Mouse (Mus musculus) CH12.LX (cell line): Measurements from ENCODE around the gene Vwa5b1. TPM values are rescaled to one million over a fixed set of nuclear protein-coding genes. Genes with fewer than 3 reads are reported as not detected.

ENCODE experiments used
- DNase-seq: peaks from one replicate; pipeline ENCODE4 v3.0.0-alpha.2; 2013; ENCODE audit errors: extremely low read depth
- H3K27ac ChIP-seq: 2 replicates; pipeline ENCODE4 v1.5.1; 2012; ENCODE audit warnings: low read depth, mild to moderate bottlenecking, control low read depth, moderate library complexity; ENCODE audit not compliant: insufficient read depth
- H3K27me3 ChIP-seq: replicated peaks from 2 replicates; pipeline ENCODE3; 2012; ENCODE audit warnings: inconsistent platforms
- H3K36me3 ChIP-seq, 2 experiments: replicated peaks in 1 of 2; 2 replicates each; pipeline versions ENCODE3 to v1.6.1; 2012; ENCODE audit warnings: inconsistent platforms in 1 of 2, low read length in 1 of 2, mild to moderate bottlenecking in 1 of 2, mixed read lengths in 1 of 2, moderate library complexity in 1 of 2; ENCODE audit not compliant: control insufficient read depth in 1 of 2, insufficient read depth in 1 of 2
- H3K4me1 ChIP-seq, 2 experiments: 2 replicates each; pipeline ENCODE4 v1.6.1; 2012; ENCODE audit warnings: inconsistent platforms in 1 of 2, moderate library complexity in 1 of 2; ENCODE audit not compliant: insufficient read depth in 2 of 2, control insufficient read depth in 1 of 2
- H3K4me2 ChIP-seq: 2 replicates; pipeline ENCODE4 v1.6.1; 2012; ENCODE audit warnings: low read depth, mild to moderate bottlenecking, control low read depth; ENCODE audit not compliant: poor library complexity, insufficient read depth, severe bottlenecking
- H3K4me3 ChIP-seq, 3 experiments: fragments of 150-350 bp in 1 of 3; sonication (generic) in 1 of 3; replicated peaks in 1 of 3; 2 replicates each; pipeline versions ENCODE3 to v1.5.1; 2011 to 2012; ENCODE audit warnings: low read depth in 2 of 3, low read length in 2 of 3, mild to moderate bottlenecking in 2 of 3, moderate library complexity in 2 of 3, control low read depth in 1 of 3, improper control_type of control experiment in 1 of 3, inconsistent platforms in 1 of 3, mixed read lengths in 1 of 3; ENCODE audit not compliant: poor library complexity in 1 of 3
- H3K79me2 ChIP-seq: replicated peaks from 2 replicates; pipeline ENCODE4 v1.6.1; 2012; ENCODE audit warnings: mild to moderate bottlenecking, moderate library complexity; ENCODE audit not compliant: control insufficient read depth, poor library complexity, insufficient read depth, severe bottlenecking; ENCODE audit errors: extremely low read depth
- H3K9ac ChIP-seq: 2 replicates; pipeline ENCODE4 v1.6.1; 2012; ENCODE audit warnings: low read depth, mild to moderate bottlenecking, control low read depth, moderate library complexity; ENCODE audit not compliant: insufficient read depth
- H3K9me3 ChIP-seq: replicated peaks from 2 replicates; pipeline ENCODE3; 2012; ENCODE audit warnings: low read length, inconsistent platforms, mixed read lengths
- BHLHE40 ChIP-seq: IDR thresholded peaks from 2 replicates; pipeline ENCODE4 v1.6.1; 2011; ENCODE audit warnings: mild to moderate bottlenecking, low read depth, low read length, improper control_type of control experiment
- CHD1 ChIP-seq: IDR thresholded peaks from 2 replicates; pipeline ENCODE4 v1.6.1; 2012; ENCODE audit warnings: low read depth, low read length, improper control_type of control experiment, inconsistent platforms
- ELF1 ChIP-seq: IDR thresholded peaks from 2 replicates; pipeline ENCODE4 v1.6.1; 2014; ENCODE audit warnings: low read depth, mild to moderate bottlenecking, inconsistent platforms, low read length, improper control_type of control experiment
- GABPA ChIP-seq: IDR thresholded peaks from 2 replicates; pipeline ENCODE4 v1.6.1; 2012; ENCODE audit warnings: low read depth, low read length, improper control_type of control experiment, inconsistent platforms; ENCODE audit not compliant: insufficient replicate concordance
- IRF4 ChIP-seq: IDR thresholded peaks from 2 replicates; pipeline ENCODE4 v1.6.1; 2014; ENCODE audit warnings: low read depth, mild to moderate bottlenecking, inconsistent platforms, low read length, improper control_type of control experiment
- JUN ChIP-seq: IDR thresholded peaks from 2 replicates; pipeline ENCODE4 v1.6.1; 2011; ENCODE audit warnings: low read depth, mild to moderate bottlenecking, low read length, improper control_type of control experiment, moderate library complexity; ENCODE audit not compliant: insufficient read depth
- MEF2A ChIP-seq: IDR thresholded peaks from 2 replicates; pipeline ENCODE4 v1.6.1; 2014; ENCODE audit warnings: low read depth, mild to moderate bottlenecking, inconsistent platforms, low read length, improper control_type of control experiment, borderline replicate concordance
- MXI1 ChIP-seq: IDR thresholded peaks from 2 replicates; pipeline ENCODE4 v1.6.1; 2011; ENCODE audit warnings: mild to moderate bottlenecking, low read depth, low read length, improper control_type of control experiment
- MYC ChIP-seq: IDR thresholded peaks from 2 replicates; pipeline ENCODE4 v1.6.1; 2011; ENCODE audit warnings: low read depth, mild to moderate bottlenecking, improper control_type of control experiment, low read length
- NELFE ChIP-seq: IDR thresholded peaks from 2 replicates; pipeline ENCODE4 v1.6.1; 2011; ENCODE audit warnings: low read depth, low read length, improper control_type of control experiment
- NRF1 ChIP-seq: IDR thresholded peaks from 2 replicates; pipeline ENCODE4 v1.6.1; 2014; ENCODE audit warnings: low read depth, mild to moderate bottlenecking, inconsistent platforms, low read length, improper control_type of control experiment, moderate library complexity
- PAX5 ChIP-seq: IDR thresholded peaks from 2 replicates; pipeline ENCODE4 v1.6.1; 2012; ENCODE audit warnings: low read length, inconsistent platforms, mixed read lengths
- POLR2AphosphoS2 ChIP-seq: IDR thresholded peaks from 2 replicates; pipeline ENCODE4 v1.6.1; 2011; ENCODE audit warnings: low read depth, low read length, improper control_type of control experiment
- RAD21 ChIP-seq: IDR thresholded peaks from 2 replicates; pipeline ENCODE4 v1.6.1; 2011; ENCODE audit warnings: low read depth, mild to moderate bottlenecking, low read length, improper control_type of control experiment, moderate library complexity
- RCOR1 ChIP-seq: conservative IDR thresholded peaks from 2 replicates; pipeline ENCODE4 v1.6.1; 2012; ENCODE audit warnings: low read depth, mild to moderate bottlenecking, inconsistent platforms, low read length, improper control_type of control experiment
- TCF12 ChIP-seq: IDR thresholded peaks from 2 replicates; pipeline ENCODE4 v1.6.1; 2014; ENCODE audit warnings: low read depth, mild to moderate bottlenecking, inconsistent platforms, low read length, improper control_type of control experiment
- USF1 ChIP-seq: IDR thresholded peaks from 2 replicates; pipeline ENCODE4 v1.6.1; 2014; ENCODE audit warnings: low read depth, mild to moderate bottlenecking, inconsistent platforms, low read length, improper control_type of control experiment
- USF2 ChIP-seq: conservative IDR thresholded peaks from 2 replicates; pipeline ENCODE4 v1.6.1; 2011; ENCODE audit warnings: low read depth, low read length, improper control_type of control experiment
- ZC3H11A ChIP-seq: IDR thresholded peaks from 2 replicates; pipeline ENCODE4 v1.6.1; 2012; ENCODE audit warnings: low read depth, mild to moderate bottlenecking, inconsistent platforms, low read length, improper control_type of control experiment
- ZMIZ1 ChIP-seq: IDR thresholded peaks from 2 replicates; pipeline ENCODE4 v1.6.1; 2012; ENCODE audit warnings: low read depth, mild to moderate bottlenecking, inconsistent platforms, low read length, improper control_type of control experiment
- ZNF384 ChIP-seq: IDR thresholded peaks from 2 replicates; pipeline ENCODE4 v1.6.1; 2012; ENCODE audit warnings: low read depth, low read length, improper control_type of control experiment, inconsistent platforms
- dilution Hi-C: fragments of 300-500 bp; cut with MboI; formaldehyde crosslinking; loops from 2 replicates; pipeline ENCODE4 v1.14.3; 2020; ENCODE audit warnings: low sequenced_read_pairs; ENCODE audit not compliant: extremely low pct_unique_long_range_greater_than_20kb, extremely low pct_ligation_motif_present
- in situ Hi-C: fragments of 300-500 bp; cut with MboI; formaldehyde crosslinking; loops from 3 replicates; pipeline ENCODE4 v1.14.3; 2019; ENCODE audit warnings: low sequenced_read_pairs, low pct_ligation_motif_present, low pct_unique_long_range_greater_than_20kb, mixed read lengths
- polyA plus RNA-seq: library from polyadenylated mRNA; unstranded; fragments of >175 nt; gene quantifications from 2 replicates; pipeline ENCODE4 v1.2.1, GENCODE M21; 2012; ENCODE audit warnings: low read depth; ENCODE audit not compliant: insufficient read length
- total RNA-seq, 2 experiments: library from RNA; depleted of rRNA; stranded (reverse); fragments of 300-350 nt in 1 of 2; fragments of >200 nt in 1 of 2; gene quantifications; 2 replicates each; pipeline ENCODE4 v1.2.3; 2012 to 2014

Vwa5b1 gene
- total and polyA plus RNA-seq, 3 experiments: not detected

GRCm38 (mm10) chr4:138614454-138614853 is 21.2 kb downstream of the Vwa5b1 start:
- no peaks in the 10 kb centered on the region for H3K79me2 ChIP-seq
- no peak for TF ChIP-seq ZMIZ1
- no peak for TF ChIP-seq PAX5
- no peak for TF ChIP-seq NRF1
- TF ChIP-seq POLR2AphosphoS2: no peak
- no peak for TF ChIP-seq RAD21
- TF ChIP-seq MXI1: no peak
- TF ChIP-seq NELFE: no peak
- no peak for TF ChIP-seq ELF1
- TF ChIP-seq ZNF384: no peak
- no peak overlapping the region for H3K9ac ChIP-seq
- in situ Hi-C loops: no loop called here
- dilution Hi-C loops: no loop called here
- no peaks in the 10 kb centered on the region for H3K4me1 ChIP-seq
- no peak overlapping the region for H3K4me2 ChIP-seq
- no peaks in the 10 kb centered on the region for H3K9me3 ChIP-seq
- H3K4me3 ChIP-seq: no peak overlapping the region
- no peaks in the 10 kb centered on the region for H3K36me3 ChIP-seq
- no peak overlapping the region for H3K27ac ChIP-seq
- DNase-seq: no peak
- H3K27me3 ChIP-seq: peaks cover 92% of the 10 kb centered on the region

GRCm38 (mm10) chr4:138601926-138602325 is 33.8 kb downstream of the Vwa5b1 start:
- no peak for DNase-seq
- Histone ChIP-seq H3K4me2 (no peak overlapping the region), H3K79me2 (no peaks in the 10 kb centered on the region), H3K4me3 (no peak overlapping the region), H3K9me3 (peaks cover 3% of the 10 kb centered on the region), H3K27me3 (peaks cover 66% of the 10 kb centered on the region), H3K9ac (no peak overlapping the region), H3K36me3 (no peaks in the 10 kb centered on the region), H3K27ac (no peak overlapping the region), H3K4me1 (no peaks in the 10 kb centered on the region)
- dilution Hi-C loops (no loop called here), in situ Hi-C loops (no loop called here)
- no peak for TF ChIP-seq ZMIZ1
- TF ChIP-seq IRF4: no peak
- no peak for TF ChIP-seq POLR2AphosphoS2
- no peak for TF ChIP-seq ELF1
- no peak for TF ChIP-seq RAD21
- TF ChIP-seq USF1: no peak
- no peak for TF ChIP-seq ZC3H11A
- no peak for TF ChIP-seq CHD1
- TF ChIP-seq MXI1: no peak
- no peak for TF ChIP-seq MYC
- TF ChIP-seq BHLHE40: no peak
- no peak for TF ChIP-seq USF2
- TF ChIP-seq RCOR1: no peak
- TF ChIP-seq TCF12: no peak
- no peak for TF ChIP-seq JUN
- TF ChIP-seq MEF2A: no peak
- no peak for TF ChIP-seq NRF1
- no peak for TF ChIP-seq GABPA
- TF ChIP-seq NELFE: no peak
